Mouse (Mus musculus) cerebellum, adult (tissue): ENCODE data around the gene Gp1bb.

Experiments
- ATAC-seq: cut with Nextera tagmentation; 2 replicates; pipeline ENCODE4 v1.9.2; 2017; ENCODE audit warnings: mild to moderate bottlenecking, moderate library complexity, mixed read lengths; ENCODE audit not compliant: insufficient number of reproducible peaks, low FRiP score, low TSS enrichment

The Gp1bb gene

GRCm38 (mm10) chr16:18611752-18612151 is 10.5 kb downstream of the Gp1bb start:
- ATAC-seq, result no peak

GRCm38 (mm10) chr16:18609099-18609498 is 13.1 kb downstream of the Gp1bb start:
- ATAC-seq, result no peak

DNA sequence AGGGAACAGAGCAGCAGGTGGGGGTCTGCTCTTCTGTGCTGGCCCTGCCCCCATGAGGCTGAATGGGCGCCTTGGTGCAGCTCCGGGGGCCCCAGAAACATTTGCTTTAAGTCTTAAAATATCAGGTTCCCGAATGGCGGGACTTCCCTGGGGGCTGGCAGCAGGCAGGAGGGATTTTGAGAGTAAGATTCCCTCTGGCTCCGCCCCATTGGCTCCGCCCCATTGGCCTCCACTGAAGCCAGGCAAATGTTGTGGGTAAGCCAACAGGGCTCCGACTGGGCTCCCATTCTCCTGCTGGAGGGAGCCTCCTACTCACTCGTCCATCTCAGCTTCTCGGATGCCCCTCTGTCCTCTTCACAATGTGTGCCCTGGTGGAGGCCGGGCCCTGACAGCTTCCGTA is 14.0 kb downstream of the Gp1bb start:
- no peak for ATAC-seq

- ATAC-seq, result no peak
Observed at GRCm38 (mm10) chr16:18605705-18606104, 16.5 kb downstream of the Gp1bb start.

DNA sequence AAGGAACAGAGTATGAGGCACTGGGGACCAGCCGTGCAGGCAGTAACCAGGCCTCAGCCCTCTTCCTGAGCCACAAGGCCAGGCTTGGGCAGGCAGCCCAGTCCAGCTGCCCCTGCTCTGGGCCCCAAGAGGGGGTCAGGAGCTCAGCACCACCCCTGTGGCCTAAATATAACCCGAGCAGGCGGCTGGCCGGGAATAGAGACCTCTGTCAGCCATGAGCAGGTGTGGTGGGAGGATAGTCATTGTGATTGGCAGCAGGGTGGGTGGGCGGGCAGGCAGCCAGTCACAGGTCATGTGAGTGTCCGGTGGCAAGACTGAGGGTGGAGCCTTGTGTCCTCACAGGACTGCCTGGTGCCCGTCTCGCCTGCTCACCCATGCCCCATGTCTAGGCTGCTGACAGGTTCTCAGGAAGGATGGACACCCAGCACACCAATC is 17.9 kb downstream of the Gp1bb start:
- ATAC-seq, result no peak

GRCm38 (mm10) chr16:18601447-18601846 is 20.8 kb downstream of the Gp1bb start:
- no peak for ATAC-seq

GRCm38 (mm10) chr16:18598006-18598405 is 24.2 kb downstream of the Gp1bb start:
- ATAC-seq, result no peak

DNA sequence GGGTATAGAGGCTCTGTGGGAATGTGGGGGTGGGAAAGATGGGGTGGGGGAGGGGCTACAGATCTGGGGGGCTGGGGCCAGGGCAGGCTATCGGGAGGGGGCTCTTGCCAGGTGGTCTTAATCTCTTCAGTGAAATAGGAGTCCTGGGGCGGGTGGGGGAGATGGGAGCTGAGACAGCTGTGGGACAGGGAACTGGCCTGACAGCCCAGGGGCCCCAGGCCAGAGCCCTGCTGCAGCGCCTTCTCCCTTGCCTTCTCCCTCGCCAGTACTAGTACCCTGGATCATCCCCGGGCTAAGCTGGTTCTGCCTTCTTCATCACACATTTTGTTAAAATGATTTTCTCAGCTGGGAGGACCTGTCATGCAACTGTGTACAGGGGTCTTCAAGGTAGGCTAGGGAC is 25.9 kb downstream of the Gp1bb start:
- no peak for ATAC-seq

GRCm38 (mm10) chr16:18593930-18594329 is 28.3 kb downstream of the Gp1bb start:
- ATAC-seq, result no peak

DNA sequence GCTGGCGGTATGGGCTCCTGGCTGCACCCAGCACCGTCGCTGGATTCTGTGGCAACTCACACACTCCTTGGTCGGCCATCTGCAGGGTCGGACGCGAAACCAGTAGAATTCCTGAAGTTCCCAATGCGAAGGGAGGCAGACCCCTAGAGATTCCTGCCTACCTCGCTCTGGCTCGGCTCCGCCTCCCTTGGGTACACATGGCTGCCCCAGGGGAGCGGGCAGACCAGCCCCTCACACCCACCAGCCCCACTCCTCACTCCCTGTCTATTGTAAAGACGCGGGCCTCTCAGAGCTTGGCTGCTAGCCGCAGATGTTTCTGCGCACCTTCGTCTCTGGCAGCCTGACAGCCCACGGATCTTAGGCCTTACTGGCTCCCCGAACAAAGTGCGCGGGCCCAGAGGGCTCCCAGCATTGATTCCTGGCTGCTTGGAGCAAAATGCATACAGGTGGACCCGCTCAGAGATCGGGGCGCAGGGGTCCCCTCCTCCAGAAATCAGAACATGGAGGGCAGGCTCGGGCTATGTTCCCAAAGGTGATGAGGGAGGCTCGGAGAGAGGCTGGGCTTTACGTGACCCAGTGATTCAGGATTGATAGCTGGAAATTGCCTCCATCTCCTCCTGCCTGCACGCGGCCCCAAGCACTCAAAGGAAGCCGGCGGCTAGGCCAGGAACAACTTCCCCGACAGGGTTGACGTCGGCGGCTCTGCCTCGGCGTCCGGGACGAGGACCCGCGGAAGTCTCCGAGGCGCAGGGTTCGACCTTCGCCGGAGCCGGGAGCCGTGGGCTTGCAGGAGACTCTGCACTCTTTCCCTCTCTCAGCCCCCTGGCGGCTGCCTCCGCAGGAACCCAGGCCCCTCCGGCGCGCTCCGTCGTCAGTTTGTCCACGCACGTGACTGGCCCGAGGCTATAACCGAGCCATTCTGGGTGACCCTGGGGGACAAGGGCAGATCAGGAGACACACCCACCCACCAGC is 30.9 kb downstream of the Gp1bb start:
- no peak for ATAC-seq

- no peak for ATAC-seq
Observed at GRCm38 (mm10) chr16:18589804-18590790, 32.1 kb downstream of the Gp1bb start, which contains the start of gene Tbx1. TSS of gene Tbx1 (minus strand) at chr16:18590671.

- no peak for ATAC-seq
Observed at GRCm38 (mm10) chr16:18589080-18589621, 33.1 kb downstream of the Gp1bb start.

DNA sequence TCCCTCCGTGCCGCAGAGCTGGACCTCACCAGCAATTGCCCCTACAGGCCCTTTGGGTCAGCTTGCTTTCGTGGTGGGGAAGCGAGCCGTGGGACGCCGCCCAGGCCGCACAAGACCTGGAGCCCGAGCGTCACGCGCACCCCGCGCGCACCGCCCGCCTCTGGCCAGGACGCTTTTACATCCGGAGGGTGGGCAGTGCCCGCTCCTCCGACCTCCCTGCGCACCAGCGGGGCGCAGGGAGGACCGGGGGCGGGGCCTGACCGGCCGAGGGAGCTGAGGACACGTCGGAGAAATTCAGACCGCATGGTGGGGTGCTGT is 33.5 kb downstream of the Gp1bb start:
- no peak for ATAC-seq

GRCm38 (mm10) chr16:18587847-18588737 is 34.1 kb downstream of the Gp1bb start:
- ATAC-seq, result no peak

DNA sequence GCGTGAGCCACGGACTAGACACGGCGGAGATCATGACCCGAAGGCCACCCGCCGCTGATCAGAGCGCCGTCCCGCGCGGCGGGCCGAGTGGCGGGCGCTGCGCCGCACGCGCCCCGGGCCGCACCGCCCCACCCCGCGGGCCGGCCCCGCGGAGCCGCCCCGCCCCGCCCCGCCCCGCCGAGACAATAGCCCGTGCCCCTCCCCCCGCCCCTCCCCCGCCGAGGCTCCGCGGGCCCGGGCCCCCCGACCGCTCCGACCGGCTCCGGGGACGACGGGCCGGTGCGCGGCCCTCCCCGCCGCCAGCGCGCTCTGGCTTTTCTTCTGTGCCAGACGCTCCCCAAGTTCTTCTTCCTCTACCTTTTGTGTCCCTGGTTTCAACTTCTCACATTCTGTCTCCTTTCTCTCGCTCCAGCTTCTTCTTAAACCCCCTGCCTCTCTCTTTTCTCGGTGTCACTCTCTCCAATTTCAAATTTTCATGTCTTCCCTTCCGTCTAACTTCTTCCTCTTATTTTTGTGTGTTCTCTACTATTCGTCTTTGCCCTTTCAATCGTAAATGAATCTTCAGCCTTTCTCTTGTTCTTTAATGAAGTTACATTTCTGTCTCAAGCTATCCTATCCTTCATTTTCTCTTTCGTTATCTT is 35.2 kb downstream of the Gp1bb start:
- ATAC-seq, result no peak

DNA sequence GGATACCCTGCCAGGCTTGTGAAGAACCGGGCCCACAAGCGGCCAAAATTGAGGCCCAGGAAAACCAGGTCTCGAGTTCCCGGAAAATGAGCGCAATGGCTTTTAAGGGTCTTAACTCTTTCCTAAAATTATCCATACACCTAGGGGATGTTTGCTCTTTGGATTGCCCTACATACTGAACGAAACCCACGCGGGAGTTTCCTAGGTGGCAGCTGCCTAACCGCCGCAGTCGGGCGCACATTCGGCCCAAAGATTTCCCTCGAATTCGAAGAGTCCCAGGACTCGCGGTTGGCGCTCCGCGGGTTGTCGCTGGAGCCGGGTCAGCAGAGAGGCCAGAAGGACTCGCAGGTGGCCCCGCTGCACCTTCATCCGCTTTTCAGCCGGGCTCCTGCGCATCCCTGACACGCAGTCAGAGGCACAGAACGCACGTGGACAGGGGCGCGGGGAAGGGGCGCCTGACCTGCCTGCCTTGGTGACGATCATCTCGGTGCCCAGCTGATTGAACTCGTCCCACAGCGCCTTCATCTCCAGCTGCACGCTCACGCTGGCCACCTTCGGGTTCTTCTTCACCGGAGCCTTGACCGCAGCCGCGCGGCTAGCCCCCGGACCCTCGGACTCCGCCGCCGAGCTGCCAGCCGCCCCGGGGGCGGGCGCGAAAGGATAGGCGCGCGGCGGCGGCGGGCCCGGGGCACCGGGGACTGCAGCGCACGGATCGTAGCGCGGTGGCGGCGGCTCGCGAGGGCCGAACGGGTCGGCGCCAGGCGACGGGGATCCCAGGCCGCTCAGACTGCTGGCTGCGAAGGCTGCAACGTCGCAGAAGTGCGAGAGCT is 35.9 kb downstream of the Gp1bb start:
- ATAC-seq, result no peak

GRCm38 (mm10) chr16:18585676-18586075 is 36.5 kb downstream of the Gp1bb start:
- no peak for ATAC-seq

DNA sequence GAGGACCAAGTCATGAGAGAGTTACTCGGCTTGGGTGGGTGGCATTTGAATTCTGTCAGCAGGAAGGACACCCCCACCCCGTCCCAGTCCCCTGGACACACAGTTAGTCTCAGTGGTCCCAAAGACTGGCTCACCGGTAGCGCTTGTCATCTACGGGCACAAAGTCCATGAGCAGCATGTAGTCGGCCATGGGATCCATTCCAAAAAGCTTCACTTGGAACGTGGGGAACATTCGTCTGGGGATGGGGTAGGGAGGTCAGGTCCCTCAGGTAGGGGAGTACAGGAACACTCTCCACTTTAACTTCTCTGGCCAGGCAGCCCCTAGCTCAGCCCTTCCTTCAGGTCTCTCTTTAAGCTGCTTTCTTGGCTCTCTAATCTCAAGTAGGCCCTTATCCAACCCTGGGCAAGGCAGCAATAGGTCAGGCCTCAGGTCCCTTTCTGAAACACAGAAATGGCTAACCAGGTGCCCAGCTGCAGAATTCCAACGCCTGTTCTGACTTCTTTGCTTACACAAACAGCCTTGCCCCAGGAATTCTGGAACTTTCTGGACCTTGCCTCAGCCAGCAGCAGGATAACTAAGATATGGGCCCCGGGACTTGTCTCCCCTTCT is 37.2 kb downstream of the Gp1bb start:
- no peak for ATAC-seq
